Mouse (Mus musculus): ENCODE data around the gene Mfap3. TPM values are rescaled to one million over a fixed set of nuclear protein-coding genes. Genes with fewer than 3 reads are reported as not detected.
A peak's percentile ranks its signal among the peaks of the same experiment; 100 is the strongest.

Mfap3 gene
- polyA plus RNA-seq (2012; rRNA removed): 9.9 and 10.4 TPM in 2 replicates

- TF ChIP-seq POLR2A (IDR thresholded peaks at IDR 0.05; ENCODE audit: low read depth, low read length): peak; percentile 63
- no peak for TF ChIP-seq CTCF (IDR thresholded peaks at IDR 0.05; ENCODE audit: extremely low read depth, insufficient read depth, insufficient read length, insufficient replicate concordance)
- under 1% methylated on average over 59 of the region's 59 CpGs for WGBS
- H3K36me3 ChIP-seq (ENCODE audit: control insufficient read depth, insufficient read depth, low read length): peaks cover 3% of the 10 kb centered on the region; the same call in 1 of the 2 replicates
- H3K27ac ChIP-seq (ENCODE audit: insufficient read depth, low read length): peak within 1 kb of the TSS; percentile 90
- H3K27me3 ChIP-seq (ENCODE audit: control insufficient read depth, insufficient read depth, low read length): no peaks in the 10 kb centered on the region
- peak; percentile 78 to 94 for DNase-seq (ENCODE audit: low read depth in 1 of 2, low spot score in 2 of 2)
- peaks cover 7% of the 10 kb centered on the region; the same call in 1 of the 2 replicates for H3K4me1 ChIP-seq (ENCODE audit: control insufficient read depth, insufficient read depth, insufficient read length)
- H3K4me3 ChIP-seq (ENCODE audit: extremely low read depth, insufficient read depth, insufficient read length): peak within 1 kb of the TSS; percentile 89
These were observed at the start of gene Mfap3, which contains the start of gene Fam114a2 for GRCm38 (mm10) chr11:57518091-57518750. TSS of gene Mfap3 (plus strand) at chr11:57518664. TSS of gene Fam114a2 (minus strand) at chr11:57518617.

- H3K4me1 ChIP-seq (ENCODE audit: control insufficient read depth, insufficient read depth, insufficient read length): no peaks in the 10 kb centered on the region
- H3K27ac ChIP-seq (ENCODE audit: insufficient read depth, low read length): no peak overlapping the region
- no peaks in the 10 kb centered on the region for H3K27me3 ChIP-seq (ENCODE audit: control insufficient read depth, insufficient read depth, low read length)
- 71% methylated on average over 4 of the region's 4 CpGs for WGBS
- H3K4me3 ChIP-seq (ENCODE audit: extremely low read depth, insufficient read depth, insufficient read length): no peak overlapping the region
- TF ChIP-seq POLR2A (IDR thresholded peaks at IDR 0.05; ENCODE audit: low read depth, low read length): no peak
- peak; percentile 3; the same call in 1 of the 2 replicates for TF ChIP-seq CTCF (IDR thresholded peaks at IDR 0.05; ENCODE audit: extremely low read depth, insufficient read depth, insufficient read length, insufficient replicate concordance)
- DNase-seq (ENCODE audit: low read depth in 1 of 2, low spot score in 2 of 2): no peak
- no peaks in the 10 kb centered on the region for H3K36me3 ChIP-seq (ENCODE audit: control insufficient read depth, insufficient read depth, low read length)
These were observed 49.8 kb upstream of the Mfap3 start for GRCm38 (mm10) chr11:57468706-57469105.

DNA sequence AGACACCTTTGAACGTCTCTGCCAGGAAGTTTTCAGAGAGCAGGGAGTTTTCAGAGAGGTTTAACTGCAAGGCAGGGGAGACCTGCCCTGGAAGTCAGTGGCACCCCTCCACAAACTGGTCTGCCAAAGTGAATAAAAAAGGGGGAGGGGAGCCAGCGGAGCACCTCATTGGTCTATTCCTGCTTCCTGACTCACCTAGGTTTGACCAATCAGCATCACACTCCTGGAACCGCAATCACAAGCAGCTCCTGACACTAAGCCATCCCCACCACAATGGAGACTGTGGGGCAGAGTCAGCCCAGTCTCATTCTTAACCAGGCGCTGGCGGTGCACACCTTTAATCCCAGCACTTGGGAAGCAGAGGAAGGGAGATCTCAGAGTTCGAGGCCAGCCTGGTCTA is 48.4 kb upstream of the Mfap3 start:
- DNase-seq (ENCODE audit: low read depth in 1 of 2, low spot score in 2 of 2): no peak
- no peaks in the 10 kb centered on the region for H3K4me1 ChIP-seq (ENCODE audit: control insufficient read depth, insufficient read depth, insufficient read length)
- no peaks in the 10 kb centered on the region for H3K36me3 ChIP-seq (ENCODE audit: control insufficient read depth, insufficient read depth, low read length)
- no peak for TF ChIP-seq CTCF (IDR thresholded peaks at IDR 0.05; ENCODE audit: extremely low read depth, insufficient read depth, insufficient read length, insufficient replicate concordance)
- no peak for TF ChIP-seq POLR2A (IDR thresholded peaks at IDR 0.05; ENCODE audit: low read depth, low read length)
- no peak overlapping the region for H3K27ac ChIP-seq (ENCODE audit: insufficient read depth, low read length)
- H3K4me3 ChIP-seq (ENCODE audit: extremely low read depth, insufficient read depth, insufficient read length): no peak overlapping the region
- 57% methylated on average over 6 of the region's 6 CpGs for WGBS
- no peaks in the 10 kb centered on the region for H3K27me3 ChIP-seq (ENCODE audit: control insufficient read depth, insufficient read depth, low read length)

- H3K4me3 ChIP-seq (ENCODE audit: extremely low read depth, insufficient read depth, insufficient read length): no peak overlapping the region
- H3K27me3 ChIP-seq (ENCODE audit: control insufficient read depth, insufficient read depth, low read length): no peaks in the 10 kb centered on the region
- DNase-seq (ENCODE audit: low read depth in 1 of 2, low spot score in 2 of 2): no peak
- H3K27ac ChIP-seq (ENCODE audit: insufficient read depth, low read length): no peak overlapping the region
- H3K36me3 ChIP-seq (ENCODE audit: control insufficient read depth, insufficient read depth, low read length): no peaks in the 10 kb centered on the region
- no peaks in the 10 kb centered on the region for H3K4me1 ChIP-seq (ENCODE audit: control insufficient read depth, insufficient read depth, insufficient read length)
- 82% methylated on average over 7 of the region's 7 CpGs for WGBS
- TF ChIP-seq CTCF (IDR thresholded peaks at IDR 0.05; ENCODE audit: extremely low read depth, insufficient read depth, insufficient read length, insufficient replicate concordance) (no peak), POLR2A (IDR thresholded peaks at IDR 0.05; ENCODE audit: low read depth, low read length) (no peak)
These were observed 47.5 kb upstream of the Mfap3 start for GRCm38 (mm10) chr11:57470979-57471378.

DNA sequence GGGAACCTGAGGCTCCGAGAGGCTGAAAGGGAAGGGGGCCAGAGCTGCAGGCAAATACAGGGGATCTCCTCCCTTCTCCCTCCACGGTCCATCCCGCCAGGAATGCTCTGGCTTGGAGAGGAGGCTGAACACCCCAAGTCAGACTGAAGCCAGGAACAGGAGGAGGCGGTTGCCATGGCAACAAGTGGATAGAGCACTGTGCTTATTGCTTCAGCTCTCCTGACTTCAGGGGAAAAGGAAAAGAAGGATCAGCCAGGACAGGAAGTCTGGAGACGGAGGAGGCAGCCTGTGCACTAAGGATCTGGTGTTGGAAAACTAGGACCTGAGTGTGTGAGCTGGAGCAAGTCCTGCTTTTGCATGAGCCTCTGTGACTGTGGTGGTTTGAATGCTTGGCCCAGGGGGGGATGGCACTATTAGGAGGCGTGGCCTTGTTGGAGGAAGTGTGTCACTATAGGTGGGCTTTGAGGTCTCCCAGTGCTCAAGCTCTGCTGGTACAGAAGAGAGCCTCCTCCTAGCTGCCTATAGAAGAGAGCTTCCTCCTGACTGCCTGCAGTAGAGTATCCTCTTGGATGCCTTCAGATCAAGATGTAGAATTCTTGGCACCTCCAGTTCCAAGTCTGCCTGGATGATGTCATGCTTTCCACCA is 44.0 kb upstream of the Mfap3 start:
- Histone ChIP-seq H3K27ac (ENCODE audit: insufficient read depth, low read length) (no peak overlapping the region), H3K4me1 (ENCODE audit: control insufficient read depth, insufficient read depth, insufficient read length) (no peaks in the 10 kb centered on the region), H3K36me3 (ENCODE audit: control insufficient read depth, insufficient read depth, low read length) (0 out of 2 replicates have a peak, but pooled peaks cover 2% of the 10 kb centered on the region), H3K4me3 (ENCODE audit: extremely low read depth, insufficient read depth, insufficient read length) (no peak overlapping the region), H3K27me3 (ENCODE audit: control insufficient read depth, insufficient read depth, low read length) (no peaks in the 10 kb centered on the region)
- WGBS: 78% methylated on average over 6 of the region's 6 CpGs
- no peak for DNase-seq (ENCODE audit: low read depth in 1 of 2, low spot score in 2 of 2)
- TF ChIP-seq CTCF (IDR thresholded peaks at IDR 0.05; ENCODE audit: extremely low read depth, insufficient read depth, insufficient read length, insufficient replicate concordance) (no peak), POLR2A (IDR thresholded peaks at IDR 0.05; ENCODE audit: low read depth, low read length) (no peak)

GRCm38 (mm10) chr11:57475119-57475518 is 43.3 kb upstream of the Mfap3 start:
- H3K36me3 ChIP-seq (ENCODE audit: control insufficient read depth, insufficient read depth, low read length): 0 out of 2 replicates have a peak, but pooled peaks cover 2% of the 10 kb centered on the region
- H3K4me3 ChIP-seq (ENCODE audit: extremely low read depth, insufficient read depth, insufficient read length): no peak overlapping the region
- 47% methylated on average over 6 of the region's 6 CpGs for WGBS
- peak in 1 of 2 experiments; percentile 23 for DNase-seq (ENCODE audit: low read depth in 1 of 2, low spot score in 2 of 2)
- no peaks in the 10 kb centered on the region for H3K27me3 ChIP-seq (ENCODE audit: control insufficient read depth, insufficient read depth, low read length)
- no peaks in the 10 kb centered on the region for H3K4me1 ChIP-seq (ENCODE audit: control insufficient read depth, insufficient read depth, insufficient read length)
- no peak for TF ChIP-seq POLR2A (IDR thresholded peaks at IDR 0.05; ENCODE audit: low read depth, low read length)
- TF ChIP-seq CTCF (IDR thresholded peaks at IDR 0.05; ENCODE audit: extremely low read depth, insufficient read depth, insufficient read length, insufficient replicate concordance): peak; percentile 40; the same call in 1 of the 2 replicates
- no peak overlapping the region for H3K27ac ChIP-seq (ENCODE audit: insufficient read depth, low read length)
